Mouse (Mus musculus) left cerebral cortex, adult 11 months (tissue): ENCODE data around the gene Fam126b.
"Not testable (repeated sequence)": the region's sequence is repeated elsewhere in the genome, so short reads cannot be mapped to it uniquely, and the experiment has no call there.

Experiments used
- DNase-seq: peaks from one replicate; pipeline ENCODE4 v3.0.0; 2022; ENCODE audit warnings: low spot score

Fam126b gene

GRCm38 (mm10) chr1:58568456-58569130, 17.5 kb downstream of the Fam126b start:
- DNase-seq: no peak

GRCm38 (mm10) chr1:58566621-58567020, 19.5 kb downstream of the Fam126b start:
- DNase-seq: no peak

DNA sequence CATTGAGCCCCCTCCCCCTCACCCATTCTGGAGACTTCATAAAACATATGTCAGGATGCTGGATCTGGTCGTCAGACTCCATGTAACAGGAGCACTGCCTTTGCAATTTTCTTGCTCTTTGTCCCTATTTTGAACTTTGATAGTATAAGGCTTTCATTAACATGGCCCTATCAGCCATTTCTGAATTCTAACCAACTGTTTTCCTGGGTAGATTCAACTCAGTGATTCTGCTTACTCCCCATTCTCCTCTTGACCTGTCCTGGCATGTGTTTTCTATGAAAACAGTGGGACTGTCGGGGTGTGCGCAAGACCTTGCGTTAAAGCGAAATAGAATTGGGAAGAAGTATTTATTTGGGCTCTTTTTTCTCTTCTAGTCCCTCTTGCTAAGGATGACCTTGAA, 21.1 kb downstream of the Fam126b start:
- DNase-seq: no peak

GRCm38 (mm10) chr1:58562455-58562854, 23.7 kb downstream of the Fam126b start:
- DNase-seq: no peak

DNA sequence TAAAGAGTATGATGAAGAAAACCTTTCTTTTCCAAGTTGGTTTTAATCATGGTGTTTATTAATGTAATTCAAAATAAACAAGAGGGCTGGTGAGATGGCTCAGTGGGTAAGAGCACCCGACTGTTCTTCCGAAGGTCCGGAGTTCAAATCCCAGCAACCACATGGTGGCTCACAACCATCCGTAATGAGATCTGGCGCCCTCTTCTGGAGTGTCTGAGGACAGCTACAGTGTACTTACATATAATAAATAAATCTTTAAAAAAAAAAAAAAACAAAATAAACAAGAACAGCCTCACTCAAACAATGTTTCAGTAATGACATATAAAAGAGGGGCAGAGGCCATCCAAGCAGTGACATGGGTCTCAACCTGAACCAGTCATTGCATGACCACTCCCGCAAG, 25.8 kb downstream of the Fam126b start:
- DNase-seq: not testable (repeated sequence)

DNA sequence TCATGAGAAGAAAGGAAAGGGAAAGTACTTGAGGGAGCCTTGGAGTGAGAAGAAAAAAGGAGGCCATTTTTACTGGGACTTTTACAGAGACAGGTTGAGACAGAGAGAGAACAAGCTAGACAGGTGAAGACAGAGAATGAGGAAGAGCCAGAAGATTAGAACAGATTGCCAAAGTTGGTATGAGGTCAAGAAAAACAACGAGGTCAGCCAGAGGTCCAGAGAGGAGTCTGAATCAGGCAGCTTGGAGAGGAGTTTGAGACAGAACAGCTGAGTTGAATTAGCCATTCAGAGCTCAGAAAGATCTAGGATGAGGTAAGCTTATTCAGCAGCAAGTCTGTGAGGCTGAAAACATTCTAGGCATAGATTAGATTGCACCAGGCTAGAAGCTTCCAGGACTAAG, 44.7 kb downstream of the Fam126b start:
- no peak for DNase-seq

GRCm38 (mm10) chr1:58507249-58507648, 78.9 kb downstream of the Fam126b start:
- no peak for DNase-seq

GRCm38 (mm10) chr1:58504577-58505254, 81.4 kb downstream of the Fam126b start, which contains the start of gene Orc2:
Gene Orc2 (minus strand): TSS chr1:58505109.
- DNase-seq: peak; percentile 89

GRCm38 (mm10) chr1:58503793-58504370, 82.2 kb downstream of the Fam126b start:
- DNase-seq: no peak

- no peak for DNase-seq
These were observed 83.0 kb downstream of the Fam126b start for GRCm38 (mm10) chr1:58503134-58503533.

DNA sequence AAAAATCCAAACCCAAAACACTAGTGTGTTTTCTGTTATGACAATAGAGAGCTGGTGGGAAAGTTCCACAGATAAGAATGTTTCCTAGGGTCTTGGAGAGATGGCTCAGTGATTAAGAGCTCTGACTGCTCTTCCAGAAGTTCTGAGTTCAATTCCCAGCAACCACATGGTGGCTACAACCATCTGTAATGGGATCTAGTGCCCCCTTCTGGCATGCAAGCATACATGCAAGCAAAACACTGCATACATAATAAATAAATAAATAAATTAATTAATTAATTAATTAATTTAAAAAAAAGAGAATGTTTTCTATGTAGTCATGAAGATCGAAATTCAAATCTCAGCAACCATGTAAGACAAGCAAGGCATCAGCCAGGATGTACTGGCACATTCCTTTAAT, 87.4 kb downstream of the Fam126b start:
- DNase-seq: no peak

- DNase-seq: no peak
These were observed 88.4 kb downstream of the Fam126b start for GRCm38 (mm10) chr1:58497678-58498077.

DNA sequence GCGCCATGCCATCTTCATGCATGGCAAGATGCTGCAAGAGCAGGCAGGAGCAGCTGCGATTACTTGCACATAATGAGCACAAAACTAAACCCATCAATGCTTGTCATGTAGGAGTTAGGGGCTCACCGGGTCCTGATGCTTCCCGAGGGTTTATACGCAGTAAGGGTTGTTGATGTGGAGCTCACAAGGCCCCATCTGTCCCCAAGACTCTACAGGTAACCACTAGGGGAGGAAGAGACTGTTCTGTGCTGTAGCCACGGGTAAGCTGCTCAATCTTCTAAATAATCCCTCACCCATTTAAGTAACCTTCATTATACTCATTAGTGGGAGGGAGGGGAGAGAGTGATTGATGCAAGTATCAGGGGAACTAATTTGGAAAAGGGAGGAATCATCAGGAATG, 90.5 kb downstream of the Fam126b start:
- no peak for DNase-seq

GRCm38 (mm10) chr1:58482647-58483046, 103.5 kb downstream of the Fam126b start:
- DNase-seq: no peak

DNA sequence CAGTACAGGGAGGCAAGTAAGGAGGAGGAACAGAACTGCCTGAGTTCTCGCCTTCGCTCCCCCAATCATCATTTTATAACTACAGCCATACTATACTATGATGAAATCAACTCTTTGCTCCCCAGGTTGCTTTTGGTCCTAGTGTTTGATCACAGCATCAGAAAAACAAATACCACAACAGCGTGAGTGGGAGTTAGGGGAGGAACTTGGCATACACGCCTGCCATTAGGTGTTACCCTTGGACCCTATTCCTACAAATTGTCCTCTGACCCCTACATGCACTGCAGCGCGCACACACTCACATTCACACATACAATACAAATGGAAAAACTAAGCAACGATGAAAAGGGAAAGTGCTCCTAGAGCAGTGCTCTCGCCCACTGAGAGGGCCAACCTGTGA, 110.5 kb downstream of the Fam126b start:
- DNase-seq: no peak
